In genomic region chr3:116325501-116325900, GRCm38 (mm10) we compare ENCODE assay signal across 27 mouse cellular contexts.
"Had no signal": no experiment of that assay in that cellular context is flagged by ENCODE, and none has a peak within 500 bp of the region (broad histone marks: within the 10 kb centered on the region; RNA-seq: fewer than 3 reads in every experiment).

No protein-coding gene starts in this region.

- H3K27ac ChIP-seq: embryonic facial prominence, embryonic 10.5 days; embryonic facial prominence, embryonic 12.5 days; embryonic facial prominence, embryonic 13.5 days; embryonic facial prominence, embryonic 15.5 days; forebrain, embryonic 10.5 days; forebrain, embryonic 12.5 days; forebrain, embryonic 13.5 days; forebrain, embryonic 15.5 days; gastrocnemius, adult 2 months; heart, adult 2 months had no signal

- H3K4me3 ChIP-seq: embryonic facial prominence, embryonic 10.5 days; embryonic facial prominence, embryonic 12.5 days; embryonic facial prominence, embryonic 13.5 days; embryonic facial prominence, embryonic 15.5 days; erythroblast, embryonic 14.5 days; forebrain, embryonic 10.5 days; forebrain, embryonic 12.5 days; forebrain, embryonic 13.5 days; forebrain, embryonic 15.5 days; gastrocnemius, adult 2 months; heart, adult 2 months had no signal

- H3K9me3 ChIP-seq: embryonic facial prominence, embryonic 10.5 days; embryonic facial prominence, embryonic 12.5 days; embryonic facial prominence, embryonic 13.5 days; embryonic facial prominence, embryonic 15.5 days; forebrain, embryonic 10.5 days; forebrain, embryonic 12.5 days; forebrain, embryonic 13.5 days; forebrain, embryonic 15.5 days had no signal

- H3K36me3 ChIP-seq: embryonic facial prominence, embryonic 13.5 days; embryonic facial prominence, embryonic 15.5 days; forebrain, embryonic 15.5 days had no signal

- H3K4me1 ChIP-seq: embryonic facial prominence, embryonic 12.5 days had no signal

- H3K9ac ChIP-seq: embryonic facial prominence, embryonic 12.5 days; embryonic facial prominence, embryonic 13.5 days; embryonic facial prominence, embryonic 15.5 days; forebrain, embryonic 12.5 days; forebrain, embryonic 13.5 days; forebrain, embryonic 15.5 days; forebrain, postnatal 0 days had no signal

- H3K27me3 ChIP-seq: embryonic facial prominence, embryonic 12.5 days; embryonic facial prominence, embryonic 13.5 days; embryonic facial prominence, embryonic 15.5 days; forebrain, embryonic 12.5 days; forebrain, embryonic 13.5 days; forebrain, embryonic 15.5 days had no signal

- DNase-seq: cerebellum, adult 2 months; cerebellum, adult 8-10 months; cerebellum, adult 9-10 months; cerebellum, adult 9-11 months; cerebellum, postnatal 10 days; cerebellum, postnatal 14 days; cerebellum, postnatal 25 days; cerebellum, postnatal 36 days; embryo, embryonic 11 days; forebrain, postnatal 0 days; gastrocnemius, adult 2 months; gastrocnemius, postnatal 10 days; gastrocnemius, postnatal 14 days; gastrocnemius, postnatal 25 days; gastrocnemius, postnatal 36 days; heart, adult 2 months had no signal

- H3K4me2 ChIP-seq: embryonic facial prominence, embryonic 12.5 days; embryonic facial prominence, embryonic 13.5 days; embryonic facial prominence, embryonic 15.5 days; forebrain, embryonic 12.5 days; forebrain, embryonic 13.5 days; forebrain, embryonic 15.5 days had no signal

- ATAC-seq: forebrain, embryonic 13.5 days; forebrain, embryonic 14.5 days; forebrain, embryonic 15.5 days; forebrain, embryonic 16.5 days; forebrain, postnatal 0 days had no signal
